Mouse (Mus musculus): ENCODE data around the gene Exosc1. TPM values are rescaled to one million over a fixed set of nuclear protein-coding genes. Genes with fewer than 3 reads are reported as not detected.

Exosc1 gene
- polyA plus RNA-seq, 1 experiment = 20.9 TPM

- TF ChIP-seq GATA1 (IDR thresholded peaks at IDR 0.05; ENCODE audit: low read length) = no peak
Observed at GRCm38 (mm10) chr19:41932686-41933085, 537 bp downstream of the Exosc1 start.

GRCm38 (mm10) chr19:41920412-41921067, 12.7 kb downstream of the Exosc1 start:
- TF ChIP-seq GATA1 (IDR thresholded peaks at IDR 0.05; ENCODE audit: low read length) = no peak

DNA sequence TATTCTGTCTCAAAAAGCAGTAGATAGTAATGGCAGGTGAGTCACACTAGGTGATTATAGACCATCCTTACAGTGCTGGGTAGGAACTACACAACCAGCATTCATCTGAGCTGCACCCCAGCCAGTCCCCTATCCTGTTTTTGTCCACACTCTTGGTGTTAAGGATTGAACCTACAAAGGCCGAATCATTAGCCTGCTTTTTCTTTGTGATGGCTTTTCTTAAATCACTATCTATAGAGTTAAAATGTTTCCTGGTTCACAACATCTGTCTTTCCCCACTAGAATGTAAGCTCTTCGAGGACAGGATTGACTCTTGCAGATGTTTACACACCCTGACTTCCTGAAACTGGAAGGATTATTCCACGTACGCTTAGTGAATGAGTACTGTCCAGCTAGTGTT, 13.8 kb downstream of the Exosc1 start:
- TF ChIP-seq GATA1 (IDR thresholded peaks at IDR 0.05; ENCODE audit: low read length) = no peak

- no peak for TF ChIP-seq GATA1 (IDR thresholded peaks at IDR 0.05; ENCODE audit: low read length)
Observed at GRCm38 (mm10) chr19:41916853-41917252, 16.4 kb downstream of the Exosc1 start.

GRCm38 (mm10) chr19:41915294-41915693, 17.9 kb downstream of the Exosc1 start:
- no peak for TF ChIP-seq GATA1 (IDR thresholded peaks at IDR 0.05; ENCODE audit: low read length)

DNA sequence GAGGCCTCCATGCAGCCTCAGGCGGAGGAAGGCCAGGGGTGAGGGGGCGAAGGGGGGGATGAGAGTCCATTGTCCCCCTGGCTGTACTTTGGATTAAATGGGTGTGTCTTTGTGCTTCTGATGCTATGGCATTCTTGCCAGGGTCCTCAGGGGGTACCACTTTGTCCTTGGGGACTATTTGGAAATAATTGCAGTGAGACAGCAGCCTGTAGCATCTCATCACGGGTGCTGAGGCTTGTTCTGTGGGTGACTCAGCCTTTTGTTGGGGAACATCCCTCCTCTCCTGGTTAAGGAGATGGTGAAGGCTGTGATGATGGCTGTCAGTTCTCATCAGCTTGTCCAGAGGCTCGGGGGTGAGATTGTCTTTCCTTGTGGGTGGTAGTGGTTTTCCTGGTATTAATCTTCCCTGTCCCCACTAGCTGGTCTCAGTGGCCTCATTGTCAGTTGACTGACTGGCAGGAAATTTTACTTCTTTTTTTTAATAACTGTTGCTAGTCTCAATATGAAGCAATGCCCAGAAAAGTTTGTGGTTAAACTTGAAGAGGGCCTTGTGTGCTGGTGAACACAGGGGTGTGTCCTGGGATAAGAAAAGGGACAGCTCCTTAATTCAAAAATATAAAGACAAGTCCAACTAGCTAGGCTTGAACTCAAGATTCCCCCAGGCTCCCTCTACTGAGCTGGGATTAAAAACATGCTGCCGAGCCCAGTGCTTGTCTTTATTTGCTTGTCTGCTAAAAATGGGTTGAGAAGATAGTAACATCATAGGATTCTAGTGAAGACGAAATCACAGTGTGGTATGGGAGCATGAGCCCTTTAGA, 19.2 kb downstream of the Exosc1 start:
- TF ChIP-seq GATA1 (IDR thresholded peaks at IDR 0.05; ENCODE audit: low read length) = no peak

DNA sequence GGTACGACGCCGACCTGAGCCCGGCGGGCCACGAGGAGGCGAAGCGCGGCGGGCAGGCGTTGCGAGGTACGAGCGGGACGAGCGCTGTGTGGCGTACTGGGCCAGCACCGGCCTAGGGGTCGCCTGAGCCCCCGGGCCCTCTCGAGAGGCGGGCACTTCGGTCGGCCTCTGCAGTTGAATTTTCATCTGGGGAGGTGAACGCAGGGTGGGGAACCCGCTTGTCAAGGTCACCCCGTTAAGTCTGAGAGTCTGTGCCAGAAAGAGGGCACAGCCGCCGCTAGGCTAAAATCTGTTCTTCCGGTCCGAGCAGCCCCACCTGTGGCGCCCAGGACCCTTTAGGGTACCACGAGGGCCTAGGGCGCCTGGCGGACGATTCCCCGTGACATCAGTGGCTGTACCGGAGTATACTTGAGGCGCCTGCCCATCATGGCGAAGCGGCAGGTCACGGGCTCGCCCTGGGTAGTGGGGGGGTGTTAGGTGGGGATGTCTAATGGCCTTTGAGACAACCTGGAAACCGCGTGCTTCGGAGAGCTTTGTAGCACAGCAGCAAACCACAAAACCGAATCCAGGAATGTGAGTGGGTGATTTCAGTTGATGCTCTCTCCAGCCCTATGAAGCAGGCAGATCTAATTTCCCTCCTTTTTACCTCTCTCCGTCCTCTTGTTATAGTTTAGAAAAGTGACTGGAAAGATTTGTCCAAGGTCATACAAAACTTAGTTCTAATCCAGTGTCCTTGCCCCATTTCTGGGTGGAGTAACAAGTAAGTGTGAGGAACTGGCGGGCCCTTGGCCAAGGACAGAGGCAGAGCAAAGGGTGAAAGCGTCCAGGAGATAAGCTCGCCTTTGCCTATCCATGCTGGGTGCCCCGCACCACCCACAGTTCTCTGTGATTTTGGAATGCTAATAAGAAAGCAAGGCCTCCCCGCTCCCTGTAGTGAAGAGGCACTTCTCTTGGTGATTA, 20.8 kb downstream of the Exosc1 start:
- TF ChIP-seq GATA1 (IDR thresholded peaks at IDR 0.05; ENCODE audit: low read length) = no peak

GRCm38 (mm10) chr19:41911178-41912073, 21.8 kb downstream of the Exosc1 start, which contains the start of gene Pgam1:
TSS of gene Pgam1 (plus strand) at chr19:41911923.
- no peak for TF ChIP-seq GATA1 (IDR thresholded peaks at IDR 0.05; ENCODE audit: low read length)

DNA sequence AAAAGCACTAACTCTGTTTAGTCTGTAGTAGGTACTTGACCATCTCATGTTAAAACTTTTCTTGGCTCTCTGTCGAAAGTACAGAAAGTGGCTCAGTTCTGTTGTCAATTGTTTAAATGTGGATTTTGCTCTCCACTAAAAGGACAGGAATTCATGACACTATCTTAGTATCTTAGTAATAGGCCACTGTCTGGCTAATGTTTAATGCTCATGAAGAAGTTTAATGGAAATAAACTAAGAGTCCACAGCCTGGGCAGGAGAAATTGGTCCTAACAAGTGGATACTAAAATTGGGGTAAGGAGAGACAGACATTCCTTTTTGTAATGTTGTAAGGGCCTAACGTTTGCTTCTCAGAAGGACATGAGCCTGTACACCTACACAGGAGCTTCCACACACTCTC, 22.8 kb downstream of the Exosc1 start:
- no peak for TF ChIP-seq GATA1 (IDR thresholded peaks at IDR 0.05; ENCODE audit: low read length)

GRCm38 (mm10) chr19:41908736-41909135, 24.5 kb downstream of the Exosc1 start:
- no peak for TF ChIP-seq GATA1 (IDR thresholded peaks at IDR 0.05; ENCODE audit: low read length)

GRCm38 (mm10) chr19:41907079-41907760, 26.0 kb downstream of the Exosc1 start:
- TF ChIP-seq GATA1 (IDR thresholded peaks at IDR 0.05; ENCODE audit: low read length) = no peak

GRCm38 (mm10) chr19:41906311-41907078, 26.7 kb downstream of the Exosc1 start:
- no peak for TF ChIP-seq GATA1 (IDR thresholded peaks at IDR 0.05; ENCODE audit: low read length)

DNA sequence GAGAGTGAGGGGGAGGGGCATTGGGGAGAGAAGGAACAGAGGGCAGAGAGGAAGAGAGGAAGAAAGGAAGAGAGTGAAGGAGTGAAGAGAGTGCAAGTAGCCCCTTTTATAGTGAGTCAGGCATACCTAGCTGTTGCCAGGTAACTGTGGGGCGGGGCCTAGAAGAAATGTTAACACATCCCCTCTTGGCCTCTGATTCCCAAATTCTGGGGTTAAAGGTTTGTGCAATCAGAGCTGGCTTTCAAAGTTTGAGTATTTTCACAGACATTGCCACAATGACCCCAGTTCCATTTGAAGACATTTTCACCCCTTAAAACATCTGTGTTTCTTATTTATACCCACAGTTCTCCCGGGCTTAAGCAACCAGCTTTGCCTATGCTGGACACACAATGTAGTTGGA, 28.0 kb downstream of the Exosc1 start:
- no peak for TF ChIP-seq GATA1 (IDR thresholded peaks at IDR 0.05; ENCODE audit: low read length)
